Mouse (Mus musculus) lung, postnatal 36 days (tissue): ENCODE results near the gene Taf13.

Source experiments
- DNase-seq: peaks from one replicate; pipeline ENCODE4 v3.0.0; 2022; ENCODE audit warnings: mixed read lengths

Taf13 gene

DNA sequence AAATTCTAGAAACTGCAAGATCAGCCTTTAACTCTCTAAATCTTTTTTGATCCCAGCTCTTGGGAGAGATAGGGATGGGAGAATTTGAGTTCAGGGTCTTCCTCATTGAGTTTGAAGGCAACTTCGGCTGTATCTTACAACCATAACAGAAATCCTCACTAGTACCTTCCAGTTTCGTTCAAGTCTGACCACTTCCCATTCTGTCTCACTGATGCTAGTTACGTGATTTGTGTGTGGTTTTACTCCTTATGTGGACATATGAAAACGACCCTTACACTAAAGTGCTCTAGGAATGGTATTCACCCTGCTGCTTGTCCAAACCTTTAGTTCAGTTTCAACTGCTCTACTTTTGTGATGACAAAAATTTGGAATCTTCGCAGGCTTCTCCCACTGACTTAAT is 2.5 kb downstream of the Taf13 start:
- DNase-seq: no peak

DNA sequence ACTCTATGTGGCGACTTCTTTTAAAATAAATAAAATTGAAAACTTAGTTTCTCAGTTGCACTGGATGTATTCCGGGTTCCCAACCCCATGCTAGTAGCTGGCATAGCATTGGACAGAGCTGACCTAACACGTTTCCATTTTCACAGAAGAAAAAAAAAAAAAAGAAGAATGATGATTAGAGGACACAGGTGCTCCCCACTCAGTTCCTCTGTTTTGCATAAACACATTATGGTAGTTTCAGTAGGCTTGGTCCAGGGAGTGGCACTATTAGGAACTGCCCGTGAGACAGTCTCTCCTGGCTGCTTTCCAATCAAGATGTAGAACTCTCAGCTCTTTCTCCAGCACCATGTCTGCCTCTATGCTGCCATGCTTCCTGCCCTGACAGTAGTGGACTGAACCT is 13.1 kb downstream of the Taf13 start:
- no peak for DNase-seq

DNA sequence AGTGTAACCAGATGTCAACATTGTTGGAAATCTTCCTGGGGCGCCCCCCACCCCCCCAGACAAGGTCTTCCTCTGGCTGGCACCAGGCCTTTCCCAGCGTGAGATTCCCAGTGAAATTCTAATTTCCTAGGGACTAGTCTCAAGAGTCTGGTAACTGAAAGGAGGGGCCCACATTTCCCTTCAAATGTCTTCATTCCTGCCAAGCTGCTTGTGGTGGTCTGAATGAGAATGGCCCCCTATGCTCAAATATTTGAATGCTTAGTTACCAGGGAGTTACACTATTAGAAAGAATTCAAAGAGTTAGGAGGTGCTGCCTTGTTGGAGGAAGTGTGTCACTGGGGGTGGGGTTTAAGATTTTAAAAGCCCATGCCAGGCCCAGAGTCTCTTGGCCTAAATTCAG is 16.9 kb downstream of the Taf13 start:
- no peak for DNase-seq

DNA sequence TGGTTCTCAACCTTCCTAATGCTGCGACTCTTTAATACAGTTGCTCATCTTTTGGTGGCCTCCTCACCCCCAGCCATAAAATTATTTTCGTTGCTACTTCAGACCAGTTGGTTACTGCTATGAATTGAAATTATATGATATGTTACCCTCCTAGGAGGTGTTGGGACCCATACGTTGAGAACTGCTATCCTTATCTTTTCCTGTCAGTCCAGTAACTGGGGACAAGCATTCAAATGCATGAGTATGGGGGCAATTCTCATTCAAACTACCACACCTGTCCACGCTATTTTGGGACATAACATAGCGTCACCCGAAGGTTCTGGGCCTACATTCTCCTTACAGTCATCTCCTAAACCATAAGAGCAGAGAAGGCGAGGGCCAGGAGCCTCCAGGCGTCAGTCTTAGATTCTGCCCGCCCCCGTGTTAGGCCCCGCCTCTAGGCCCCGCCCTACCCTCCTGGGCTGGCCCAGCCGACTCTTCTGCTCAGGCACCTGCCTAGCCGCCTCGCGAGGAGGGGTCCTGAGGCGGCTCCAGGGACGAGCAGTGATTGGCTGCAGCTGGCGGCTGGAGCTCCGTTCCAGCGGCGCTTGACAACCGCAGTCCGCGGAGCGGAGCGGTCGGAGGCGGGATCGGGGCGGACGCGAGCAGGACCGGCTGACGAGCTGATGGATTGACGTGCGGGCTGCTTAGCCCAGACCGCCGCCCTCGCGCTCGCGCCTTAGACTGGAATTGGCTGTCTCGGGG is 19.5 kb downstream of the Taf13 start, which contains the start of gene Wdr47:
Gene Wdr47 (plus strand): TSS at position 494 of the 744 bp plus-strand sequence.
- DNase-seq: peak; percentile 98

DNA sequence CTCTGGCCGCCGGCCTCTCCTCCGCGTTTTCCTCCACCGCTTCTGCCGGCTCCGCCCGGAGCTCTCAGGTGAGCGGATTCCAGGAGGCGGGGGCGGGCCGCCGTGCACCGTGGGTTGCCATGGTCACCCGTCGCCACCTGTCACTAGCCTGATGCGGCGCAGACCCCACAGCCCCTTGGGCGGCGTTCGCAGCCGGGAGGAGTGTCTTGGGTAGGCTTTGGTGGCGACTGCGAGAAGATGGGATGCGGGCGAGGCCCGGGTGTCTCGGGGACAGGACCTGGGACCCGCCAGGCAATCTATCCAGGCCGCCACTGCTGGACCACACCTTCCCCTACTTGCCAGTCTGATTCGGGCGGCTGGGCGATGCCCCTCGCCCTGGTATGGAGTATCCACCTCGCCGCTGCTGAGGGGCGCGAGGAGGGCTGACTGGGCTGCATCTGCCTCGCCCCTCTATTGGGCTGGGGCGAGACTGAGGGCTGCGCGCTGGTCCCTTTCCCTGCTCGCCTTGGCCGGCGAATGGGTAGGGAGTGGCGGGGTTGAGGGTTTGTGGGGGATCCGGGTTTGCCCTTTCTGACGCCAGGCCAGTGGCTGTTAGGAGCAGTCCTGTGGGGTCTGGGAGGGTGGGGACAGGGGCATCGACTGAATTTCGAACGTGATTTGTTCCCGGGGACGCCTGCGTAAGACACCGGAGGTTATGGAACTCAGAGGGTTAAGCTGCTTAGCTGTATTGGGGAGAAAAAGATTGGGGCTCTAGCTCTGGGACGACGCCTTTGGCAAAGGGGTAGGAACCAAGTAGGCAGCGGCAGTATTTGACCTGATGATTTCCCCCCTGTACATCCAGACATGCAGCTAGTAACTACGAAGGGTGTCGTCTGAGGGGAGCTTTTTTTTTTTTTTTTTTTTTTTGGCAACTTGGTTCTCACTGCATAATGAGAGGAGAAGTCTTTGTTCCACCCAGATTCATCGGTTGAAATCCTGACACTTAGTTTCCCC is 20.3 kb downstream of the Taf13 start:
- peak; percentile 12 for DNase-seq

DNA sequence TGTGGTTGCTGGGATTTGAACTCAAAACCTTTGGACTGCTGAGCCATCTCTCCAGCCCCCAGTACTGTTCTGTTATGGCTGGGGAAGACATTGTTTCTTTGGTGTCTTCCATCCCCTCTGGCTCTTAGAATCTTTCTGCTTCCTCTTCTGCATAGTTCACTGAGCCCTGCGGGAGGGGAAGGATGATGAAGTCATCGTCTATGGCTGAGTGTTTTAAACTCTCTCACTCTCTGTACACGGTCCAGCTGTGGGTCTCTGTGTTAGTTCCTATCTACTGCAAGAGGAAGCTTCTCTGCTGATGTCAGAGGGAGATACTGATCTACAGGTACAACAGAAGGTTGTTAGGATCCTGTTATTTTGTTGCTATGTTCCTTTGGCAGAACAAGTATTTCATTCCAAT is 37.4 kb downstream of the Taf13 start:
- peak; percentile 6 for DNase-seq
